Mouse (Mus musculus): ENCODE measurements at regions not wholly inside any gene's neighbourhood (a gene's known extent, or its start where the extent isn't known, plus 50 kb on each side); places are given as distances from the start of the nearest gene placed in this dataset.

GRCm38 (mm10) chr8:127662776-127663499 lies 599.2 kb downstream of the Pard3 start:
- DNase-seq (ENCODE audit: low spot score), result no peak
- WGBS, result 93% methylated on average over 2 of the region's 2 CpGs
- Histone ChIP-seq H3K9me3 (replicated peaks) (no peaks in the 10 kb centered on the region), H3K4me1 (peaks cover 12% of the 10 kb centered on the region), H3K4me3 (no peak overlapping the region), H3K27me3 (ENCODE audit: low read depth, poor library complexity, severe bottlenecking) (no peaks in the 10 kb centered on the region), H3K36me3 (no peaks in the 10 kb centered on the region), H3K27ac (no peak overlapping the region)

- Histone ChIP-seq H3K27ac (peak overlapping the region; percentile 61), H3K9me3 (replicated peaks) (no peaks in the 10 kb centered on the region), H3K4me3 (no peak overlapping the region), H3K36me3 (no peaks in the 10 kb centered on the region), H3K27me3 (ENCODE audit: low read depth, poor library complexity, severe bottlenecking) (no peaks in the 10 kb centered on the region; the same call in 1 of the 2 replicates), H3K4me1 (peaks cover 12% of the 10 kb centered on the region)
- WGBS, result 32% methylated on average over 2 of the region's 2 CpGs
- peak; percentile 52 for DNase-seq (ENCODE audit: low spot score)
Measured at GRCm38 (mm10) chr8:127666606-127667005, 602.9 kb downstream of the Pard3 start.

- Histone ChIP-seq H3K9me3 (replicated peaks) (no peaks in the 10 kb centered on the region), H3K4me1 (peaks cover 12% of the 10 kb centered on the region), H3K27me3 (ENCODE audit: low read depth, poor library complexity, severe bottlenecking) (no peaks in the 10 kb centered on the region; the same call in 1 of the 2 replicates), H3K27ac (no peak overlapping the region), H3K36me3 (no peaks in the 10 kb centered on the region), H3K4me3 (no peak overlapping the region)
- DNase-seq (ENCODE audit: low spot score), result no peak
- WGBS, result 46% methylated on average over 2 of the region's 2 CpGs
Measured at GRCm38 (mm10) chr8:127668991-127669390, 605.3 kb downstream of the Pard3 start.

- H3K36me3 ChIP-seq, result no peaks in the 10 kb centered on the region
- peaks cover 14% of the 10 kb centered on the region for H3K4me1 ChIP-seq
- no peak for DNase-seq (ENCODE audit: low spot score)
- no peak overlapping the region for H3K27ac ChIP-seq
- H3K27me3 ChIP-seq (ENCODE audit: low read depth, poor library complexity, severe bottlenecking), result peaks cover 8% of the 10 kb centered on the region; the same call in 1 of the 2 replicates
- H3K4me3 ChIP-seq, result no peak overlapping the region
- H3K9me3 ChIP-seq (replicated peaks), result no peaks in the 10 kb centered on the region
- WGBS, result 100% methylated on average over 1 of the region's 1 CpGs
Measured at GRCm38 (mm10) chr8:127674063-127674462, 610.4 kb downstream of the Pard3 start.

DNA sequence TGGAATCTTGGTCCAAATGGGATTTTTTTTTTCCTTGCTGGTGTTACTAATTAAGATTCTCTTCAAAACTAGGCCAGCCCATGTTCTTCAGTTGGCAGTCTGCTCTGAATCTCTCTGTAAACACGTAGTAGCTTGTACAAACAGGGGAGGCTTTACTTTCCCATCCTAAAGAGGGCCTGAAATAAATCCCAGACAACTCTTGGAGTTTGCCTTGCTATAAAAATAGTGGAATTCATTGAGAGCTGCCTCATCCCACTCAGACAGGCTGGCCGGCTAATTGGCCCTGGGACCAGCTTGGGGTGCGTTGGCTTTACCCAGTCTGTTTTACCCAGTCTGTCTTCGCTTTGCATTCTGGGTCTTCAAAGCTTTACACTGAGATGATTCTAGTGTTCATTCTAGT lies 611.7 kb downstream of the Pard3 start:
- DNase-seq (ENCODE audit: low spot score), result no peak
- WGBS, result 92% methylated on average over 4 of the region's 4 CpGs
- Histone ChIP-seq H3K36me3 (no peaks in the 10 kb centered on the region), H3K9me3 (replicated peaks) (no peaks in the 10 kb centered on the region), H3K4me3 (no peak overlapping the region), H3K27ac (no peak overlapping the region), H3K27me3 (ENCODE audit: low read depth, poor library complexity, severe bottlenecking) (0 out of 2 replicates have a peak, but pooled peaks cover 8% of the 10 kb centered on the region), H3K4me1 (peaks cover 14% of the 10 kb centered on the region)

DNA sequence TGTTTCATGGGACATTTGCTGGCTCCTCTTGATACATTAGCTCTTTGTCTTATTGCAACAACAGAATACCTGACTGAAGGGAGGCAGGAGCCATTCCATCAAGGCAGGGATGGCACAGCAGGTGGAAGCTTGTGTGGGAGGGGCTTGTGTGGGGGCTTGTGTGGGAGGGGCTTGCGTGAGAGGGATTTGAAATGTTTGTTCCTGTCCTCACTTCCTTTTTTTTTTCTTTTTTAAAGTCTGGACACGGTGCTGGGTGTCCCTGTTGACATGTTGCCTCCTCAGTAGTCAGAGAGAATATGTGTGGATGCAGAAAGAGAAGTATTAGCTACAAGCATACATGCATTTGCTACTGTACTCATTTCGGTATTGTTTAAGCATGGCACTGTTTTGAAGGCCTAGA lies 616.5 kb downstream of the Pard3 start:
- no peak for DNase-seq (ENCODE audit: low spot score)
- Histone ChIP-seq H3K4me3 (no peak overlapping the region), H3K9me3 (replicated peaks) (no peaks in the 10 kb centered on the region), H3K27me3 (ENCODE audit: low read depth, poor library complexity, severe bottlenecking) (0 out of 2 replicates have a peak, but pooled peaks cover 8% of the 10 kb centered on the region), H3K36me3 (no peaks in the 10 kb centered on the region), H3K4me1 (peaks cover 14% of the 10 kb centered on the region), H3K27ac (no peak overlapping the region)
- WGBS, result 76% methylated on average over 3 of the region's 3 CpGs

- Histone ChIP-seq H3K9me3 (replicated peaks) (no peaks in the 10 kb centered on the region), H3K36me3 (no peaks in the 10 kb centered on the region), H3K4me3 (no peak overlapping the region), H3K27ac (no peak overlapping the region), H3K4me1 (no peaks in the 10 kb centered on the region), H3K27me3 (ENCODE audit: low read depth, poor library complexity, severe bottlenecking) (no peaks in the 10 kb centered on the region)
- DNase-seq (ENCODE audit: low spot score), result no peak
- 85% methylated on average over 5 of the region's 5 CpGs for WGBS
Measured at GRCm38 (mm10) chr8:127684213-127684612, 620.5 kb downstream of the Pard3 start.

DNA sequence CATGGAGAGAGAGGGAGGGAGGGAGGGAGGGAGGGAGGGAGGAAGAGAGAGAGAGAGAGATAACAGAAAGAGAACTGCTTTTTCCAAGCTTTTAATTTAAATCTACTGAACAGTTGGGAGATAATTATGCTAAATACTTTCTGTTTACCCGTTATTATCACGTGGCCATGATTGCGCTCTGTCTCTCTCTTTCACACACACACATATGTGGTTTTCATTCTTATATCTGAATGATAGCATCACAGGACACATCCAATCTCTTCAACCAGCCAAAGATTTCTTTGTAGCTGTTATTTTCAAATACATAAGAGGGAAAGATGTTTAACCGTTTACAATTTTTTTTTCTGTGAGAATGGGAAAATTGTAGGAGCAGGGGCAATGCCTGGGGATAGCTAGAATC lies 627.1 kb downstream of the Pard3 start:
- no peaks in the 10 kb centered on the region for H3K27me3 ChIP-seq (ENCODE audit: low read depth, poor library complexity, severe bottlenecking)
- DNase-seq (ENCODE audit: low spot score), result no peak
- 92% methylated on average over 4 of the region's 4 CpGs for WGBS

GRCm38 (mm10) chr8:127698404-127698803 lies 634.7 kb downstream of the Pard3 start:
- no peaks in the 10 kb centered on the region for H3K36me3 ChIP-seq
- no peak overlapping the region for H3K27ac ChIP-seq
- no peaks in the 10 kb centered on the region for H3K27me3 ChIP-seq (ENCODE audit: low read depth, poor library complexity, severe bottlenecking)
- no peak for DNase-seq (ENCODE audit: low spot score)
- no peaks in the 10 kb centered on the region for H3K9me3 ChIP-seq (replicated peaks)
- H3K4me3 ChIP-seq, result no peak overlapping the region
- no peaks in the 10 kb centered on the region; the same call in 1 of the 2 replicates for H3K4me1 ChIP-seq
- 94% methylated on average over 4 of the region's 4 CpGs for WGBS

More for the DNA sequence above, 627.1 kb downstream of the Pard3 start:
- no peaks in the 10 kb centered on the region for H3K4me1 ChIP-seq
- H3K9me3 ChIP-seq (replicated peaks), result no peaks in the 10 kb centered on the region
- H3K36me3 ChIP-seq, result no peaks in the 10 kb centered on the region
- no peak overlapping the region for H3K27ac ChIP-seq
- no peak overlapping the region for H3K4me3 ChIP-seq

GRCm38 (mm10) chr8:127704406-127704805 lies 640.7 kb downstream of the Pard3 start:
- H3K27me3 ChIP-seq (ENCODE audit: low read depth, poor library complexity, severe bottlenecking), result no peaks in the 10 kb centered on the region
- H3K36me3 ChIP-seq, result no peaks in the 10 kb centered on the region
- peaks cover 29% of the 10 kb centered on the region for H3K4me1 ChIP-seq
- no peaks in the 10 kb centered on the region for H3K9me3 ChIP-seq (replicated peaks)
- peak overlapping the region; percentile 59 for H3K27ac ChIP-seq
- H3K4me3 ChIP-seq, result no peak overlapping the region
- WGBS, result 41% methylated on average over 4 of the region's 4 CpGs
- no peak for DNase-seq (ENCODE audit: low spot score)

DNA sequence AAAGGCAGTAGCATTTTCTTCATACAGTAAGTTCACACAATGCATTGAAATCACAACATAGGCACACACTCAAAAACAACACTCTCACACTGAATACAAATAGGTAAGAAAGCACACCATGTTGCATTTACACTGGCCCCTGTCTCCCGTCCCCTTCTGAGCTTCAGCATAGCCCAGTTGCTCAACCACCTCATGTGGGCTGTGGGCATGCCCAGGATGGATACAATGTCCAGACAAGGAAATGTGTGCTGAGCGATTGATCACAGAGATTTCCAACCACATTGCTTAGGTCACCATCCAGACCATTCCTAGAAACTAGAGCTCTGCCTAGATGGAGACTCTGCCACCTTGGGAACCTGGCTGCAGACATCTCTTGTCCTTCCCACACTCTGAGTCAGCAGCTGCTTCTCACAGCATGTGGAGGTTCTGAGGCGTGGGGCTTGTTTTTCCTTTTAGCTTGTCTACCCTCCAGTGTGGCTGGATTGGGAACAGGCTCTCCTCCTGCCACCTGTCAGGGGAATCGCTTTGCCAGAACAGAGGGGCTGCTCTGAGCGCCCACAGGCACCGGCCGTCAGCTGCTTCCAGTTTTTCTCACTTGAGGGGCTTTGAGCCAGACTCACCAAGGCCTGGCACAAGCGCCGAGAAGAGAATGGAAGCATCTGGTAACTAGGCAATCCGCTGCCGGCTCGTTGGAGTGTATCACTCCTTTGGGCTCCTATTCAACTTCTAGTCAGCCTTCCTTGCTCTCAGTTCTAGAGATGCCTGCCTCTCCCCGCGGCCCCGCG lies 642.5 kb downstream of the Pard3 start:
- WGBS, result 66% methylated on average over 16 of the region's 16 CpGs
- Histone ChIP-seq H3K4me1 (peaks cover 29% of the 10 kb centered on the region), H3K36me3 (no peaks in the 10 kb centered on the region), H3K9me3 (replicated peaks) (no peaks in the 10 kb centered on the region), H3K27me3 (ENCODE audit: low read depth, poor library complexity, severe bottlenecking) (no peaks in the 10 kb centered on the region), H3K4me3 (no peak overlapping the region), H3K27ac (peak overlapping the region; percentile 27; the same call in 1 of the 2 replicates)
- DNase-seq (ENCODE audit: low spot score), result no peak

GRCm38 (mm10) chr8:127709439-127709838 lies 645.7 kb downstream of the Pard3 start:
- no peak overlapping the region for H3K27ac ChIP-seq
- H3K4me3 ChIP-seq, result no peak overlapping the region
- H3K4me1 ChIP-seq, result peaks cover 19% of the 10 kb centered on the region
- no peaks in the 10 kb centered on the region for H3K36me3 ChIP-seq
- DNase-seq (ENCODE audit: low spot score), result no peak
- no peaks in the 10 kb centered on the region for H3K27me3 ChIP-seq (ENCODE audit: low read depth, poor library complexity, severe bottlenecking)
- 96% methylated on average over 5 of the region's 5 CpGs for WGBS
- no peaks in the 10 kb centered on the region for H3K9me3 ChIP-seq (replicated peaks)

DNA sequence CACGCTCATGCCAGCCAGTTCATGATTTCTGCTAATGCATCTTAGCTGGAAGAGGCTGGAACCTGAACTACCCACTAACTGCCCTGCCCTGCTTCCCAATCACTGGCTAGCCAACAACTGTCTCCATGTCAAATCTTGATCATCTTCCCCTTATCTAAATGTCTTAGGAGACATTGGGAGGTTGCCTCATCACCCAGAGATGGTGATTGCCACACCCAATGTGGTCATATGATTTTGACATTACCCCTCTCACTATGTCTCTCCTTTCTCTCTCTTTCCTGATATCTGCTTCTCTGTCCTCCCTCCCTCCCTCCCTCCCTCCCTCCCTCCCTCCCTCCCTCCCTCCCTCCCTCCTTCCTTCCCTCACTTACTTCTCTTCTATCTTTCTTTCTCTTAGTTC lies 643.3 kb upstream of the Nrp1 start:
- Histone ChIP-seq H3K9me3 (replicated peaks) (no peaks in the 10 kb centered on the region), H3K27me3 (ENCODE audit: low read depth, poor library complexity, severe bottlenecking) (no peaks in the 10 kb centered on the region), H3K36me3 (no peaks in the 10 kb centered on the region), H3K4me3 (no peak overlapping the region), H3K4me1 (peaks cover 9% of the 10 kb centered on the region), H3K27ac (no peak overlapping the region)
- WGBS, result 89% methylated on average over 1 of the region's 1 CpGs
- no peak for DNase-seq (ENCODE audit: low spot score)

All from limb, embryonic 10.5 days (tissue).